Mouse (Mus musculus): ENCODE results near the gene Lamtor1. TPM values are rescaled to one million over a fixed set of nuclear protein-coding genes. Genes with fewer than 3 reads are reported as not detected.

Lamtor1 gene
- polyA plus RNA-seq, 1 experiment from 2014 or later = 153 TPM

DNA sequence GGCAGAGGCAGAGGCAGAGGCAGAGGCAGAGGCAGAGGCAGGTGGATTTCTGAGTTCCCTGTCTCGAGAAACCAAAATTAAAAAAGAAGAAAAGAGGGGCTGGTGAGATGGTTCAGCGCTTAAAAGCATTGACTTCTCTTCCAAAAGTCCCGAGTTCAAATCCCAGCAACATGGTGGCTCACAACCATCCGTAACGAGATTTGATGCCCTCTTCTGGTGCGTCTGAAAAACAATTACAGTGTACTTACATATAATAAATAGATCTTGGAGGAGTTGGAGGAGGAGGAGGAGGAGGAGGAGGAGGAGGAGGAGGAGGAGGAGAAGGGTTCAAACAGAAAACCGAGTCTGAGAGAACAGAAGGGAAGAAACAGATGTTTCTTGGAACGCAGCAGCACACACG is 10.0 kb upstream of the Lamtor1 start:
- H3K27me3 ChIP-seq (replicated peaks; ENCODE audit: insufficient read depth, low read length) = no peaks in the 10 kb centered on the region
- peak overlapping the region; percentile 91 for H3K27ac ChIP-seq (ENCODE audit: low read length)
- no peaks in the 10 kb centered on the region for H3K4me1 ChIP-seq (ENCODE audit: insufficient read depth, low read depth, low read length)
- no peak for DNase-seq (ENCODE audit: low spot score)
- H3K36me3 ChIP-seq (ENCODE audit: insufficient read depth, low read length) = no peaks in the 10 kb centered on the region
- 0 out of 2 replicates have a peak, but pooled peaks have one; percentile 0 for ATAC-seq
- 0 out of 2 replicates have a peak overlapping the region, but pooled peaks have one; percentile 19 for H3K9ac ChIP-seq (replicated peaks; ENCODE audit: low read depth)
- WGBS = 35% methylated on average over 9 of the region's 9 CpGs
- H3K4me3 ChIP-seq (ENCODE audit: low read depth, low read length) = peak overlapping the region; percentile 68
- H3K9me3 ChIP-seq (ENCODE audit: low read length) = no peaks in the 10 kb centered on the region
- peak overlapping the region; percentile 44 for H3K4me2 ChIP-seq (replicated peaks; ENCODE audit: low read depth, low read length)
- TF ChIP-seq CTCF (IDR thresholded peaks at IDR 0.05) (no peak), EP300 (IDR thresholded peaks at IDR 0.05) (no peak)

DNA sequence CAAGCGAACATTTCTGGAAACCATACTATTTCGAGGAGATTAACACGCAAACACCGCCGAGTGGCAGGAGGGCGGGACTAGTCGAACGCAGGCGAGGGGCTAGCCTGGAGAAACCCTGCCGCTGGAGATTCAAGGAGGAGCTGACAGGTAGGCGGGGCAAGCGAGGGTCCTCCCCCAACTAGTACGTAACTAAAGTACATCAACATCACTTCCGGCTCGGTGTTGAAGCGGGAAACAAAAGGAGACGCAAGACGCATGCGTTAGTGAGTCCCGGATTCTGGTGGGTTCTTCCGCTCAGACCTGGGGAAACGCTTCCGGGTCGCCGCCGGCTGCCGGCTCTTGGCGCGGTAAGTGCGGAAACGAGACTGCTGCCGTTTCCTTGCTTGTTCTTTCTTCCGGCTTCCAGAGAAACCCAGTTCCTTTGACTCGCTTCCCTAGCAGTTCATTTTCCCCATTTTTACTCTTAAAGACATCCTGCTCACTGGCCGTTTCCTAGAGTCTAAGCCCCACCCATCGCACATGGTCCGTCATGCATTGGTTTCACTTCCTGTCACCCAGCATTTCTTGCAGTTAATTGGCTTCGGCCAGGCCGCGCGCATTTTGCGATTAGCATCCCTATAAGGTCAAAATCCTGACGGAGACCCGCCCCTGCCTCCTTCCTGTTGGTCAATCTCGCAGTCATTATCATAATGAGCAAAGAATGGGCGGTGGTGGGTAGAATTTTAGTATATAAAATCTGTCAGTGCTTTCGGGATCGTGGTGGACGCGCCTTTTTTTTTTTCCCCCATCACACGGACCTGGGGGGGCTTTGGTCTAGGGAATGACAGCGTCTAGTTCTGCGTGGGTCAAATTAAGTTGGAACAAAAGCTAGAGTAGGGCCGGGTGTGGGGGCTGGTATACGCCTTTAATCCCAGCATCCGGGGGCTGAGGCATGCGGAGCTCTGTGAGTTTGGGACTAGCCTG is 9.3 kb upstream of the Lamtor1 start:
- Histone ChIP-seq H3K9ac (replicated peaks; ENCODE audit: low read depth) (0 out of 2 replicates have a peak overlapping the region, but pooled peaks have one; percentile 29), H3K27me3 (replicated peaks; ENCODE audit: insufficient read depth, low read length) (no peaks in the 10 kb centered on the region), H3K4me3 (ENCODE audit: low read depth, low read length) (peak overlapping the region; percentile 68), H3K4me1 (ENCODE audit: insufficient read depth, low read depth, low read length) (no peaks in the 10 kb centered on the region), H3K4me2 (replicated peaks; ENCODE audit: low read depth, low read length) (peak overlapping the region; percentile 44), H3K27ac (ENCODE audit: low read length) (peak overlapping the region; percentile 91), H3K9me3 (ENCODE audit: low read length) (no peaks in the 10 kb centered on the region), H3K36me3 (ENCODE audit: insufficient read depth, low read length) (no peaks in the 10 kb centered on the region)
- ATAC-seq (peak; percentile 98), DNase-seq (ENCODE audit: low spot score) (peak; percentile 100)
- 0% methylated on average over 57 of the region's 57 CpGs for WGBS
- TF ChIP-seq EP300 (IDR thresholded peaks at IDR 0.05) = peak; percentile 54; the same call in 1 of the 2 replicates
- TF ChIP-seq CTCF (IDR thresholded peaks at IDR 0.05) = no peak; the same call in 1 of the 2 replicates

DNA sequence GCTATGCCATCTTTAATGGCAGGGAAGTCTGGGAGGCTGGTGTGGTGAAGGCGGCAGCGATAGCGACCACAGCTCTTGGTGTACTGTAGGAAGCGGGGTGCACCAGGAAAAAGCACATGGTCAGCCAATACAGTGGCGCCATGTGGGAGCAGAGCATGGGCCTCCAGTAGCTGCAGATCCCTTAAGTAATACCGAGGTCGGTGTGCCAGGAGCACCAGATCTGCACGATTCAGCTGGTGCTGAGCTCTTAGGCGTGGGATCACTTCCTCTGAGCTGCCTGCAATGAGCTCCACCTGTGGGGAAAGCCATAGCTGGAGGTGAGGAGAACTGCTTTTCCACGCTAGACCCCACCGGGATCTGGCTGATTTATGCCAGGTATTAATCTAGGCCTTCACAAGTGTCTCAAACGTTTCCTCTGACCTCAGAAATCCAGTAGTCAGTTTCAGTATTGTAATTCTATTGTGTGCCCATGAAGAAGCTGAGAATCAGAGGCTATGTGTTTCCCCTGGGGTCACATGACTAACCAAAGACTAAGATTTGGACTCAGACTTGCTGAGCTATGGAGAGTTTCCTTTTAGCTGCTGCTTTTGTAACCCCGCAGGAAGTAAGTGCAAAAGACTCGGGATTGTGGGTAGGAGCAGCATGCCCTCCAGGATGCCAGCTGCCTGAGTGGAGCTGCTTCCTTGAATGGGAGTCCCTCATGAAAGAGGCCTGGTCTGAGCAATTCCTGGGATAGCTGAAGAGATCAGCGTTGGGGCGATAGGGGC is 5.2 kb upstream of the Lamtor1 start:
- Histone ChIP-seq H3K4me3 (ENCODE audit: low read depth, low read length) (no peak overlapping the region), H3K9me3 (ENCODE audit: low read length) (no peaks in the 10 kb centered on the region), H3K36me3 (ENCODE audit: insufficient read depth, low read length) (no peaks in the 10 kb centered on the region), H3K4me2 (replicated peaks; ENCODE audit: low read depth, low read length) (no peak overlapping the region), H3K9ac (replicated peaks; ENCODE audit: low read depth) (no peak overlapping the region), H3K27ac (ENCODE audit: low read length) (no peak overlapping the region), H3K4me1 (ENCODE audit: insufficient read depth, low read depth, low read length) (no peaks in the 10 kb centered on the region), H3K27me3 (replicated peaks; ENCODE audit: insufficient read depth, low read length) (no peaks in the 10 kb centered on the region)
- ATAC-seq (no peak), DNase-seq (ENCODE audit: low spot score) (no peak)
- TF ChIP-seq CTCF (IDR thresholded peaks at IDR 0.05) (no peak), EP300 (IDR thresholded peaks at IDR 0.05) (no peak)
- 89% methylated on average over 16 of the region's 16 CpGs for WGBS

DNA sequence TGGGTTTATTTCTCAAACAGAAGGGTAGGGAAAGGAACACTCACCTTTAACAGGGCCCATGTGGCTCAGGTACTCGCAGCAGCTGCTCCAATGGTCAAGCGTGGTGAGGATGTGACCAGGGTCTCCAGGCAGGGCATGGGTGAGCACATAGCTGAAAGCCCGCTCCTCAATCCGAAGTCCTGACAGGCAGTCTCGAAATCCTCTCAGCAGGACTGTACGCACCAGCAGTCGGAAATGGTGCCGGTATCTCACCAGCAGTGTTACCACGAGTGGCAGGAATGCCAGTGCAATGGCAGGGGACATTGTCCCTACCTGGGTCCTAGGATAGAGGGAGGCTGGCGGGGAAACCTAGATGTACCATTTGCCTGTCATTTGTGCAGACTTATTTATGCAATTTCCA is 3.7 kb upstream of the Lamtor1 start:
- H3K9ac ChIP-seq (replicated peaks; ENCODE audit: low read depth) = no peak overlapping the region
- TF ChIP-seq CTCF (IDR thresholded peaks at IDR 0.05) (no peak), EP300 (IDR thresholded peaks at IDR 0.05) (no peak)
- H3K9me3 ChIP-seq (ENCODE audit: low read length) = no peaks in the 10 kb centered on the region
- peaks cover 6% of the 10 kb centered on the region; the same call in 1 of the 2 replicates for H3K4me1 ChIP-seq (ENCODE audit: insufficient read depth, low read depth, low read length)
- no peaks in the 10 kb centered on the region for H3K27me3 ChIP-seq (replicated peaks; ENCODE audit: insufficient read depth, low read length)
- H3K4me3 ChIP-seq (ENCODE audit: low read depth, low read length) = no peak overlapping the region
- H3K4me2 ChIP-seq (replicated peaks; ENCODE audit: low read depth, low read length) = no peak overlapping the region
- no peak overlapping the region for H3K27ac ChIP-seq (ENCODE audit: low read length)
- no peak for DNase-seq (ENCODE audit: low spot score)
- WGBS = 93% methylated on average over 10 of the region's 10 CpGs
- ATAC-seq = no peak
- no peaks in the 10 kb centered on the region for H3K36me3 ChIP-seq (ENCODE audit: insufficient read depth, low read length)

DNA sequence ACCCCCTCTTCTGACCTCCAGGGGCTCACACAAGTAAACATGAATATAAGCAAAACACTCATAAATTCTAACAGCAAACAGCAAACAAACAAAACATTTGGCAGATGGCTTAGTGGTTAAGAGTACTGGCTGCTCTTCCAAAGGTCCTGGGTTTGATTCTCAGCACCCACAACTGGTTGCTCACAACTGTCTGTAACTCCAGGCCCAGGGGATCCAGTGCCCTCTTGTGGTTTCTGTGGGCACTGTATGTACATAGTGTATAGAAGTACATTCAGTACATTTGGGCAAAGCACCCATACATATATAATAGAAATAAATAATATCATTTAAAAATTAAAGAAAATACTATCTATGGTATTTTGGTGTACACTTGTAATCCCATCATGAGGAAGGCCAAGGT is 2.9 kb upstream of the Lamtor1 start:
- no peaks in the 10 kb centered on the region for H3K36me3 ChIP-seq (ENCODE audit: insufficient read depth, low read length)
- H3K27me3 ChIP-seq (replicated peaks; ENCODE audit: insufficient read depth, low read length) = no peaks in the 10 kb centered on the region
- H3K4me2 ChIP-seq (replicated peaks; ENCODE audit: low read depth, low read length) = no peak overlapping the region
- H3K4me3 ChIP-seq (ENCODE audit: low read depth, low read length) = no peak overlapping the region
- TF ChIP-seq EP300 (IDR thresholded peaks at IDR 0.05) (no peak), CTCF (IDR thresholded peaks at IDR 0.05) (peak; percentile 24; the same call in 1 of the 2 replicates)
- H3K9ac ChIP-seq (replicated peaks; ENCODE audit: low read depth) = no peak overlapping the region
- no peaks in the 10 kb centered on the region for H3K9me3 ChIP-seq (ENCODE audit: low read length)
- H3K27ac ChIP-seq (ENCODE audit: low read length) = no peak overlapping the region
- no peak for ATAC-seq
- H3K4me1 ChIP-seq (ENCODE audit: insufficient read depth, low read depth, low read length) = peaks cover 6% of the 10 kb centered on the region; the same call in 1 of the 2 replicates
- DNase-seq (ENCODE audit: low spot score) = no peak

DNA sequence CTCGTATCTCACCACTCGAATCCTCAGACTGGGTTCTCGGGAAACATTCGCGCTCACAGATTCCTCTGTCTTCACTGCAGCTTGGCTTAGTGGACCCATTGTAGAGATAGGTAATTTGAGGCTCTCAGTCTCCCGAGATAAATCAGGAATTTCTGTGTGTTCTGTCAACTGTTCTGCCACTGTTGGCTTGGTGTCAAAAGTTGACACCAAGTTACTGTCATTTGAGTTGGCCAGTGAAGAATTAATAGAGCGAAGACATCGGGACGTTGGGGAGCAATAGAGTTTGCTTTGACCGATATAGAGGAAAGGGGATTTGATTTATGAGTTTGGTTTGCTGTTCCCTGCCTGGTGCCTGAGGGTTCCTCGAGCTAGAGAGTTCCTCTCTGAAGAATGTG is 580 bp downstream of the Lamtor1 start, which contains the start of gene Tomt:
Gene Tomt, minus strand, starts transcription at position 73 of the 395 bp plus-strand sequence.
- Histone ChIP-seq H3K4me3 (ENCODE audit: low read depth, low read length) (peak within 1 kb of the TSS; percentile 79), H3K36me3 (ENCODE audit: insufficient read depth, low read length) (peaks cover 6% of the 10 kb centered on the region; the same call in 1 of the 2 replicates), H3K9me3 (ENCODE audit: low read length) (no peaks in the 10 kb centered on the region), H3K27ac (ENCODE audit: low read length) (peak within 1 kb of the TSS; percentile 98), H3K4me2 (replicated peaks; ENCODE audit: low read depth, low read length) (peak within 1 kb of the TSS; percentile 59), H3K4me1 (ENCODE audit: insufficient read depth, low read depth, low read length) (peaks cover 6% of the 10 kb centered on the region; the same call in 1 of the 2 replicates), H3K27me3 (replicated peaks; ENCODE audit: insufficient read depth, low read length) (no peaks in the 10 kb centered on the region), H3K9ac (replicated peaks; ENCODE audit: low read depth) (peak within 1 kb of the TSS; percentile 90)
- no peak for TF ChIP-seq CTCF (IDR thresholded peaks at IDR 0.05)
- no peak for TF ChIP-seq EP300 (IDR thresholded peaks at IDR 0.05)
- 7% methylated on average over 11 of the region's 11 CpGs for WGBS
- DNase-seq (ENCODE audit: low spot score) (no peak), ATAC-seq (no peak)
